Mouse (Mus musculus): Measurements from ENCODE around the gene Pyy. TPM values are rescaled to one million over a fixed set of nuclear protein-coding genes. Genes with fewer than 3 reads are reported as not detected.

Gene Pyy
- total and polyA plus RNA-seq, 2 experiments from 2014 or later = not detected

DNA sequence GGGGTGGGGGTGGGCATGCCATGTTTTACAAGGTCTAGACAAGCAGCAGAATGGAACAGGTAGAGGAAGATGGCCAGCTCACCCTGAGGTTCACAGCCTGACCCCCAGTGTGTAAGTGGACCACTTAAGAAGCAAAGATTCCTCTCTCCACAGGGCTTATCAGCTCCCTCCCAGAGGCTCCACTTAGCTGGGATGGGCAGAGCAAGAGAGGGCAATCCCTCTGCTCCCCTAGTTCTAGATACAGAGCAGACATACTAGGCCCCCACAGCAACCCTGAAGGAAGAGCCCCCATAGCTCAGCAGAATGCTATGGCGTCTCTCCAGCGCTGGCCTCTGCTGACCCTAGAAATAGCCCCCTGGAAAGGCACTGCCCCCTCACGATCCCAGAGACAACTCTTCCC is 12.0 kb downstream of the Pyy start:
- ATAC-seq = no peak
- no peaks in the 10 kb centered on the region for H3K36me3 ChIP-seq (ENCODE audit: insufficient read depth)
- H3K27me3 ChIP-seq (ENCODE audit: insufficient read depth, low read length) = no peaks in the 10 kb centered on the region
- no peak overlapping the region for H3K9ac ChIP-seq
- 87% methylated on average over 3 of the region's 3 CpGs for WGBS
- no peaks in the 10 kb centered on the region for H3K4me1 ChIP-seq (ENCODE audit: insufficient read depth)
- no peak overlapping the region for H3K27ac ChIP-seq (ENCODE audit: low read depth, low read length)
- no peaks in the 10 kb centered on the region for H3K9me3 ChIP-seq (ENCODE audit: low read length)
- no peak overlapping the region for H3K4me2 ChIP-seq (ENCODE audit: low read depth)
- no peak for DNase-seq
- TF ChIP-seq CTCF (IDR thresholded peaks at IDR 0.05; ENCODE audit: low read depth) = no peak
- H3K4me3 ChIP-seq (ENCODE audit: low read depth, low read length) = no peak overlapping the region

DNA sequence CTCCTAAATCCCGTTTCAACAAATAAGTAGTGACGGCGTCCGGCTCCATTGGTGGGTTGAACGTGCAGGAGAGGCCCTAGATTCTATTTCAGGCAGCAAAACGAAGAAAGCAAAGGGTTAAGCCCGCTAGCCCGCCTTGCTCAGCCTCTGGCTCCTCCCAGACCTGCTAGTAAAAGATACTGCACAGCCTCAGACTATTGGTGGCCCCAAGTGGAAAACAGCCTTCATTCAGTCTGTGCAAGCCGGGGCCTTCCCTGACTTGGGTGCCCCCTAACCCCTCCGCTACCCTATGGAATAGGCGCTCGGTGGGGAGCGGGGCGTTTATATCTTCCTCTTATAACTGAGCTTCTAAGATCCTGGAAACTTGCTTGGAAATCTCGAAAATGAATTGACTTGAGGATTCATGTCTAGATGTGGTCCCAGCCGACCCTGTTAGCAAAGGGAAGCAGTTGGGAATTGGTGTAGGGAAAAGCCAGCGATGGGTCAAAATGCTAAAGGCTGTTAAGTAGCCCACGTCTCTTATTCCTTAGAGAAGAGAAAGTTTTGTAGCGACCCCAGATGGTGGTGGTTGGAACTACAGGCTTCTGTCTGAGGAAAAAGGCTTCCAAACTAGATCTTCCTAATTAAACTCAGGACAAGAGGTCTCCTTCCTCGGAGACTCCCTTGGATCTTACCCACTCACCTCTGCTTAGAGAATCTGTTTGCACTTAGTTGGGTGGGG is 18.4 kb downstream of the Pyy start:
- H3K27me3 ChIP-seq (ENCODE audit: insufficient read depth, low read length) = no peaks in the 10 kb centered on the region
- ATAC-seq (peak; percentile 45), DNase-seq (peak; percentile 89)
- TF ChIP-seq CTCF (IDR thresholded peaks at IDR 0.05; ENCODE audit: low read depth) = peak; percentile 70
- no peaks in the 10 kb centered on the region for H3K4me1 ChIP-seq (ENCODE audit: insufficient read depth)
- peak overlapping the region; percentile 73; the same call in 1 of the 2 replicates for H3K9ac ChIP-seq
- 1% methylated on average over 20 of the region's 20 CpGs for WGBS
- peak overlapping the region; percentile 86 for H3K4me2 ChIP-seq (ENCODE audit: low read depth)
- peak overlapping the region; percentile 75 for H3K4me3 ChIP-seq (ENCODE audit: low read depth, low read length)
- H3K27ac ChIP-seq (ENCODE audit: low read depth, low read length) = peak overlapping the region; percentile 96
- H3K36me3 ChIP-seq (ENCODE audit: insufficient read depth) = peaks cover 5% of the 10 kb centered on the region; the same call in 1 of the 2 replicates
- H3K9me3 ChIP-seq (ENCODE audit: low read length) = no peaks in the 10 kb centered on the region

DNA sequence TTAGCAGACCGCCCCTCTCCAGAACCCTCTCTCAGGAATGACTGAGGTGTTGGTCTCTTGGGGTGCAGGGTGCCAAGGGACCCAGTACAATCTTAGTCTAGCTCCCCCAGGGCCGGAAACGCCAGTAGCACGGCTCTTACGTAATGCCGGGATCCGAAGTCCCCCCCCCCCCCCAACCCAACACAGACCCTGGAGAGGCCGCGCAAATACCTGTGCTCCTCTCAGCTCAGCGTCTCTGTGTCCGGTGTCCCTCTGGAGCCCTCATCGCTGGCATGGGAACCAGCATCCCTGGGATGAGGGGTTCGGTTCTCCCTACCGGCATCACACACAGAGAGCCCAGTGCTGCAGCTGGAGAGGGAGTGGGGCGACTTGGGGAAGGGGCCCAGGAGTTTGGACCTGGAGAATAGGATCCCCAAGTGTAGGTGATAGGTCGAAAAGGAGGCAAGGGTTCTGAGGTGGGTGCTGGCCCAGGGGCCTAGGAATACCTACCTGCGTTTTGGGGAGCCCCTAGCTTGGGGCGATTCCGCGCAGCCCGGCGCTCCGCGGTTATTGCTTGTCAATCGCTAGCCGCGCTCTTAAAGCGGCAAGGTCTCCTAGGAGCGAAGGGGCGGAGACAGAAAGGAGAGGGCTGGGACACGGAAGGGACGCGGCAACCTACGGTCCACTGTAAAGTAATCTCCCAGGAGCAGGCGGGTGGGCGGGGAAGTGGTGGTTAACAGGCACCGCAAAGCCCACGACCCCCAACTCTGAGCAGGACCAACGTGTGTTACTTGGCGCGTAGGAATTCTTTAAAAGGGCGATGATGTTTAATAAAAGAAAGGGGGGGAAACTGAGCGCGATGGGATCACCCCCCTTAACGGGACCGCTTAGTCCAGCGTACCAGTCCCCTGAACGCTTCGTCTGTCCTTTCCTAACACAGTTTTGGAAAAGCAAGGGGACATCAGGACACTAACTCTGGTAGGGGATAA is 19.4 kb downstream of the Pyy start, which contains the start of gene Mpp2:
Mpp2 (minus strand) TSS at position 585 of the 968 bp plus-strand sequence.
- H3K36me3 ChIP-seq (ENCODE audit: insufficient read depth) = peaks cover 5% of the 10 kb centered on the region; the same call in 1 of the 2 replicates
- H3K4me3 ChIP-seq (ENCODE audit: low read depth, low read length) = peak within 1 kb of the TSS; percentile 75
- no peaks in the 10 kb centered on the region for H3K4me1 ChIP-seq (ENCODE audit: insufficient read depth)
- no peak for TF ChIP-seq CTCF (IDR thresholded peaks at IDR 0.05; ENCODE audit: low read depth)
- peak; percentile 38 for ATAC-seq
- peak within 1 kb of the TSS; percentile 86 for H3K4me2 ChIP-seq (ENCODE audit: low read depth)
- no peaks in the 10 kb centered on the region for H3K9me3 ChIP-seq (ENCODE audit: low read length)
- WGBS = under 1% methylated on average over 49 of the region's 49 CpGs
- H3K27me3 ChIP-seq (ENCODE audit: insufficient read depth, low read length) = no peaks in the 10 kb centered on the region
- H3K9ac ChIP-seq = peak within 1 kb of the TSS; percentile 73
- DNase-seq = peak; percentile 84
- H3K27ac ChIP-seq (ENCODE audit: low read depth, low read length) = peak within 1 kb of the TSS; percentile 96

DNA sequence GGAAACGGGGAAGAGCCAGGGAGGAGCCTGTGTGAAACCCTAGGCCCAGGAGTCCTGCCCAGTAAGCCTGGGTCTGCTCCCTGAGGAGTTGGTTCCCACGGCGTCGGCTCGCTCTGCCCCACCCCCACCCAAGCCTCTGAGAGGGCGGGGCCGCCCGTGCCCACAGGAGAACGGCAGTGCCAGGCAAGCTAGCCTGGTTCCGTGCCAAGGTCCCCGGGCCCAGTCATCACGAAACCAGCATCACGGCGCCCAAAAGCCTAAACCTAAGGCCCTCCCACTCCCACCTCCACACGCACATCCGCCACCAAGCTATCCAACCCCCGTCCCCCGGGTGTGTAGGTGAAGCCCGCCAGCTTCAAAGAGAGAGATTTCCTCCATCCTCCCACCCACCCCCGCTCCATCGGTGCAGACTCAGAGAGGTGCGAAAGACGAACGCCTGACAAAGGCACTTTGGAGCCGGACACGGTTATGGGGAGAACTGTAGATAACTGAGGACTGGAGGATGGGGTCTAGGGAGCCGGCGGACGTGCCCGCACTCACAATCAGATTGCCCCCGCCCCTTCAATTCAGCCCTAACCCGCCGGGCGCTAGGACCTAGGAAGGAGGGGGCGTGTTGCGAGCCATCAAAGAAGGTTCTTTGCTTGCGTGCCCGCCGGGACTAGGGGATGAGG is 20.4 kb downstream of the Pyy start:
- H3K36me3 ChIP-seq (ENCODE audit: insufficient read depth) = peaks cover 5% of the 10 kb centered on the region; the same call in 1 of the 2 replicates
- H3K9me3 ChIP-seq (ENCODE audit: low read length) = no peaks in the 10 kb centered on the region
- TF ChIP-seq CTCF (IDR thresholded peaks at IDR 0.05; ENCODE audit: low read depth) = no peak
- peak overlapping the region; percentile 96 for H3K27ac ChIP-seq (ENCODE audit: low read depth, low read length)
- under 1% methylated on average over 39 of the region's 39 CpGs for WGBS
- DNase-seq = peak; percentile 92
- H3K4me2 ChIP-seq (ENCODE audit: low read depth) = peak overlapping the region; percentile 86
- peak overlapping the region; percentile 73 for H3K9ac ChIP-seq
- H3K27me3 ChIP-seq (ENCODE audit: insufficient read depth, low read length) = no peaks in the 10 kb centered on the region
- 0 out of 2 replicates have a peak, but pooled peaks cover 6% of the 10 kb centered on the region for H3K4me1 ChIP-seq (ENCODE audit: insufficient read depth)
- H3K4me3 ChIP-seq (ENCODE audit: low read depth, low read length) = peak overlapping the region; percentile 75
- peak; percentile 87 for ATAC-seq

DNA sequence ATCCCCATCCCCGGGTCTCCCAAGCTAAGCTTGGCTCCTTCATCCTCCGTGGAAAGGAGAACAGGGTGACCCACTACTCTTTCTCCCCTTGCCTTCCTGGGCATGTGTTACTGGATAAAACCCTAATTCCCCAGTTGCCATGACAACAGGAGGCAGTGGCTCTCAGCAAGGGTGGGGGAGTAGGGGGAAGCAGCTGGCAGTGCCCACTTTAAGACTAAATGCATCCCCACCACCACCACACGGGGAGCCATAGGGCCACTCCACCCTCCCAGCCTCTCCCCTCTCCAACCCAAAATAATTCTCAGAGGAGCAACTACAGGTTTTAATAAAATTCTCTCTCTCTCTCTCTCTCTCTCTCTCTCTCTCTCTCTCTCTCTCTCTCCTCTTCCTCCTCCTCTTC is 21.3 kb downstream of the Pyy start:
- 2% methylated on average over 3 of the region's 3 CpGs for WGBS
- peak overlapping the region; percentile 86 for H3K4me2 ChIP-seq (ENCODE audit: low read depth)
- TF ChIP-seq CTCF (IDR thresholded peaks at IDR 0.05; ENCODE audit: low read depth) = peak; percentile 67
- 0 out of 2 replicates have a peak, but pooled peaks cover 9% of the 10 kb centered on the region for H3K4me1 ChIP-seq (ENCODE audit: insufficient read depth)
- H3K36me3 ChIP-seq (ENCODE audit: insufficient read depth) = peaks cover 5% of the 10 kb centered on the region; the same call in 1 of the 2 replicates
- H3K27ac ChIP-seq (ENCODE audit: low read depth, low read length) = peak overlapping the region; percentile 96
- H3K9ac ChIP-seq = peak overlapping the region; percentile 73; the same call in 1 of the 2 replicates
- no peaks in the 10 kb centered on the region for H3K9me3 ChIP-seq (ENCODE audit: low read length)
- peak overlapping the region; percentile 75 for H3K4me3 ChIP-seq (ENCODE audit: low read depth, low read length)
- DNase-seq (peak; percentile 85), ATAC-seq (peak; percentile 48)
- no peaks in the 10 kb centered on the region for H3K27me3 ChIP-seq (ENCODE audit: insufficient read depth, low read length)

DNA sequence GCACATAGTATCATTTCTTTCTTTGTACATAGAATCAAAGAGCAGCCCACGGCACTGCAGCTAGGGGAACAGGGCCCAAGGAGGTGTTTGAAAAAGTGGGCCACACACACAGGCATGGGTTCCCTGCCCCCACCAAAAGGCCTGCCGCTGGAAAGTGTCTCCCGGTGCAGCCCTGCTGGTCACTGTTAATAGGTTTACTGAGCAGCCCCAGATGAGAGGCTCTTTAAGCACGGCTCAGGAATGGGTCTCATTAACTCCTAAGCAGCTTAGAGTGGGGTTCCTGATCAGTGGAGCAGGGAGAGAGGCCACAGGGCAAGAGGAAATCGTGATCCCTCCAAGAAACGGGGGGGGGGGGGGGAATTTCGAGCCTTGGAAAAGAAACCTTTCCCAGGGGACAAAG is 23.5 kb downstream of the Pyy start:
- no peak overlapping the region for H3K9ac ChIP-seq
- H3K27me3 ChIP-seq (ENCODE audit: insufficient read depth, low read length) = no peaks in the 10 kb centered on the region
- no peak for TF ChIP-seq CTCF (IDR thresholded peaks at IDR 0.05; ENCODE audit: low read depth)
- WGBS = 19% methylated on average over 7 of the region's 7 CpGs
- H3K4me3 ChIP-seq (ENCODE audit: low read depth, low read length) = no peak overlapping the region
- H3K4me2 ChIP-seq (ENCODE audit: low read depth) = no peak overlapping the region
- H3K4me1 ChIP-seq (ENCODE audit: insufficient read depth) = 0 out of 2 replicates have a peak, but pooled peaks cover 9% of the 10 kb centered on the region
- no peak overlapping the region for H3K27ac ChIP-seq (ENCODE audit: low read depth, low read length)
- no peaks in the 10 kb centered on the region for H3K9me3 ChIP-seq (ENCODE audit: low read length)
- DNase-seq (no peak), ATAC-seq (no peak)
- peaks cover 5% of the 10 kb centered on the region; the same call in 1 of the 2 replicates for H3K36me3 ChIP-seq (ENCODE audit: insufficient read depth)

All from forebrain, postnatal 0 days (tissue).